31 mouse cellular contexts compared by ENCODE assay signal in the genomic region with DNA sequence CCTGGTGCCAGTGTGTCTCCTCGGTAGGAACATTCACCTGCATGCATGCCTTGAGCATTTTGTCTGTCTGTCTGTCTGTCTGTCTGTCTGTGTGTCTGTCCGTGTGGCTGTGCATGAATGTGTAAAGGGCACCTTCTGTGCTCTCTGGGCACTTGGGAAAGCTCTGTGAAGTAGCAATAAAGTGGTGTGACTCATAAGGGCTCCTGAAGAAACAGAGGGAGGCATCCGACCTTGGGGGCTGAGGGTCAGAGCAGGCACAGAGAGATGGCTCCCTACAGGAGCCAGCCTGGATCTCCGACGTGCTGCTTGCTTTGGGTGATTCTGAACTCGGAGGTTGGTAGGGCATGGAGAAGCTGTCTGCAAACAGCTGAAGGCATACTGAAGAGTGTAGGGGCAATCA. TPM values are rescaled to one million over a fixed set of nuclear protein-coding genes. Genes with fewer than 3 reads are reported as not detected.
A peak's percentile ranks its signal among the peaks of the same experiment; 100 is the strongest.
DNase-seq lines count a peak whose midpoint lies in the region; ATAC-seq and TF ChIP-seq lines count a peak whose summit lies in the region.
"Had no signal": no experiment of that assay in that cellular context is flagged by ENCODE, and none has a peak within 500 bp of the region (broad histone marks: within the 10 kb centered on the region; RNA-seq: fewer than 3 reads in every experiment).

No protein-coding gene starts in this region.

- no peak overlapping the region for H3K4me3 ChIP-seq in forebrain, embryonic 10.5 days
- H3K4me3 ChIP-seq in forebrain, embryonic 11.5 days (ENCODE audit: low read depth, low read length), result no peak overlapping the region
- no peak overlapping the region for H3K4me3 ChIP-seq in intestine, embryonic 16.5 days (ENCODE audit: low read length)
- H3K4me3 ChIP-seq in stomach, postnatal 0 days (ENCODE audit: low read depth, low read length), result no peak overlapping the region
- H3K4me3 ChIP-seq in kidney, embryonic 15.5 days (replicated peaks), result no peak overlapping the region
- H3K4me3 ChIP-seq: embryonic facial prominence, embryonic 12.5 days; erythroblast, embryonic 14.5 days; forebrain, embryonic 13.5 days; heart, embryonic 12.5 days; hindbrain, embryonic 15.5 days; layer of hippocampus, adult 2 months; liver, embryonic 12.5 days; neural tube, embryonic 12.5 days had no signal

- no peak for ATAC-seq in forebrain, embryonic 11.5 days (replicated peaks; ENCODE audit: low FRiP score)
- peak; percentile 55; the same call in 1 of the 2 replicates for ATAC-seq in intestine, embryonic 16.5 days
- ATAC-seq in stomach, postnatal 0 days (ENCODE audit: low FRiP score, low TSS enrichment), result no peak
- ATAC-seq in kidney, embryonic 15.5 days (replicated peaks; ENCODE audit: low FRiP score), result no peak
- ATAC-seq: forebrain, embryonic 13.5 days; inflammation-experienced regulatory T-cells, adult 6 months; liver, embryonic 12.5 days; liver, postnatal 0 days; midbrain, embryonic 16.5 days had no signal

- H3K4me1 ChIP-seq in forebrain, embryonic 10.5 days, result peaks cover 50% of the 10 kb centered on the region
- H3K4me1 ChIP-seq in forebrain, embryonic 11.5 days (replicated peaks; ENCODE audit: control insufficient read depth, insufficient read depth, low read length), result no peaks in the 10 kb centered on the region
- peaks cover 32% of the 10 kb centered on the region for H3K4me1 ChIP-seq in intestine, embryonic 16.5 days (ENCODE audit: control insufficient read depth, insufficient read depth, low read length)
- no peaks in the 10 kb centered on the region for H3K4me1 ChIP-seq in stomach, postnatal 0 days (replicated peaks; ENCODE audit: control insufficient read depth, insufficient read depth)
- H3K4me1 ChIP-seq in kidney, embryonic 15.5 days, result peaks cover 18% of the 10 kb centered on the region
- H3K4me1 ChIP-seq: hindbrain, embryonic 15.5 days had no signal

- no peaks in the 10 kb centered on the region for H3K9me3 ChIP-seq in forebrain, embryonic 10.5 days
- no peaks in the 10 kb centered on the region for H3K9me3 ChIP-seq in forebrain, embryonic 11.5 days (ENCODE audit: control insufficient read depth, low read length)
- H3K9me3 ChIP-seq in intestine, embryonic 16.5 days (ENCODE audit: control insufficient read depth, low read length), result no peaks in the 10 kb centered on the region
- no peaks in the 10 kb centered on the region for H3K9me3 ChIP-seq in stomach, postnatal 0 days (ENCODE audit: control insufficient read depth, low read length)
- no peaks in the 10 kb centered on the region for H3K9me3 ChIP-seq in kidney, embryonic 15.5 days (replicated peaks)
- H3K9me3 ChIP-seq: embryonic facial prominence, embryonic 12.5 days; forebrain, embryonic 13.5 days; heart, embryonic 12.5 days; hindbrain, embryonic 15.5 days; liver, embryonic 12.5 days; neural tube, embryonic 12.5 days had no signal

- 81% methylated on average over 6 of the region's 6 CpGs for WGBS in forebrain, embryonic 10.5 days
- WGBS in forebrain, embryonic 11.5 days, result 74% methylated on average over 6 of the region's 6 CpGs
- WGBS in intestine, embryonic 16.5 days, result 64% methylated on average over 6 of the region's 6 CpGs
- WGBS in stomach, postnatal 0 days, result 72% methylated on average over 6 of the region's 6 CpGs
- 65% methylated on average over 6 of the region's 6 CpGs for WGBS in kidney, embryonic 15.5 days

- peaks cover 4% of the 10 kb centered on the region; the same call in 1 of the 2 replicates for H3K36me3 ChIP-seq in forebrain, embryonic 10.5 days (replicated peaks)
- H3K36me3 ChIP-seq in forebrain, embryonic 11.5 days (ENCODE audit: control insufficient read depth, insufficient read depth, low read length), result no peaks in the 10 kb centered on the region
- H3K36me3 ChIP-seq in intestine, embryonic 16.5 days (ENCODE audit: control insufficient read depth, insufficient read depth, low read length), result peaks cover 4% of the 10 kb centered on the region; the same call in 1 of the 2 replicates
- H3K36me3 ChIP-seq in stomach, postnatal 0 days (ENCODE audit: control insufficient read depth, insufficient read depth, low read length), result no peaks in the 10 kb centered on the region
- no peaks in the 10 kb centered on the region for H3K36me3 ChIP-seq in kidney, embryonic 15.5 days
- H3K36me3 ChIP-seq: embryonic facial prominence, embryonic 12.5 days; liver, embryonic 12.5 days had no signal

- H3K9ac ChIP-seq in forebrain, embryonic 11.5 days (ENCODE audit: low read length), result no peak overlapping the region
- peak overlapping the region; percentile 35; the same call in 1 of the 2 replicates for H3K9ac ChIP-seq in intestine, embryonic 16.5 days (ENCODE audit: low read depth, low read length)
- no peak overlapping the region for H3K9ac ChIP-seq in stomach, postnatal 0 days (ENCODE audit: low read length)
- H3K9ac ChIP-seq in kidney, embryonic 15.5 days, result no peak overlapping the region
- H3K9ac ChIP-seq: embryonic facial prominence, embryonic 12.5 days; forebrain, embryonic 13.5 days; heart, embryonic 12.5 days; hindbrain, embryonic 15.5 days; liver, embryonic 12.5 days; liver, postnatal 0 days; neural tube, embryonic 12.5 days had no signal

- H3K4me2 ChIP-seq in forebrain, embryonic 11.5 days (ENCODE audit: low read depth, low read length, severe bottlenecking), result no peak overlapping the region
- H3K4me2 ChIP-seq in intestine, embryonic 16.5 days (ENCODE audit: low read depth, low read length), result no peak overlapping the region
- no peak overlapping the region for H3K4me2 ChIP-seq in stomach, postnatal 0 days (replicated peaks; ENCODE audit: low read depth)
- H3K4me2 ChIP-seq in kidney, embryonic 15.5 days, result no peak overlapping the region
- H3K4me2 ChIP-seq: embryonic facial prominence, embryonic 12.5 days; forebrain, embryonic 13.5 days; heart, embryonic 12.5 days; hindbrain, embryonic 15.5 days; liver, embryonic 12.5 days; midbrain, embryonic 11.5 days; neural tube, embryonic 12.5 days had no signal

- TF ChIP-seq EP300 in stomach, postnatal 0 days (optimal IDR thresholded peaks at IDR 0.05), result no peak

- DNase-seq in forebrain, embryonic 10.5 days (ENCODE audit: extremely low spot score, low spot score), result no peak
- no peak for DNase-seq in forebrain, embryonic 11.5 days (ENCODE audit: low spot score)
- DNase-seq in lung, postnatal 36 days, result peak; percentile 11
- no peak for DNase-seq in lung, adult 18-20 months
- DNase-seq in stomach, postnatal 0 days (ENCODE audit: low spot score), result no peak
- DNase-seq in kidney, adult 18-20 months, result no peak
- DNase-seq: B cell, adult 2 months; cerebellum, adult 11 months; cerebellum, adult 9-10 months; cerebellum, postnatal 36 days; gastrocnemius, postnatal 14 days; heart, adult 11 months; heart, postnatal 4 days; kidney, postnatal 25 days; left cerebral cortex, postnatal 4 days; liver, postnatal 0 days; lung, postnatal 14 days; thymus, postnatal 14 days had no signal

- 0 out of 2 replicates have a peak overlapping the region, but pooled peaks have one; percentile 4 for H3K27ac ChIP-seq in forebrain, embryonic 10.5 days
- H3K27ac ChIP-seq in forebrain, embryonic 11.5 days (ENCODE audit: low read depth, low read length), result no peak overlapping the region
- H3K27ac ChIP-seq in intestine, embryonic 16.5 days (ENCODE audit: low read length), result peak overlapping the region; percentile 27; the same call in 1 of the 2 replicates
- H3K27ac ChIP-seq in stomach, postnatal 0 days (replicated peaks), result peak overlapping the region; percentile 30; the same call in 1 of the 2 replicates
- no peak overlapping the region for H3K27ac ChIP-seq in kidney, embryonic 15.5 days
- H3K27ac ChIP-seq: embryonic facial prominence, embryonic 12.5 days; forebrain, embryonic 13.5 days; hindbrain, embryonic 15.5 days; layer of hippocampus, adult 2 months; liver, embryonic 12.5 days; neural tube, embryonic 12.5 days had no signal

- H3K27me3 ChIP-seq in forebrain, embryonic 10.5 days (ENCODE audit: poor library complexity, severe bottlenecking), result no peaks in the 10 kb centered on the region
- no peaks in the 10 kb centered on the region for H3K27me3 ChIP-seq in forebrain, embryonic 11.5 days (ENCODE audit: control insufficient read depth, insufficient read depth, low read length)
- H3K27me3 ChIP-seq in intestine, embryonic 16.5 days (replicated peaks; ENCODE audit: control insufficient read depth, insufficient read depth, low read length), result no peaks in the 10 kb centered on the region
- H3K27me3 ChIP-seq in stomach, postnatal 0 days (ENCODE audit: control insufficient read depth, insufficient read depth, low read length), result no peaks in the 10 kb centered on the region
- no peaks in the 10 kb centered on the region for H3K27me3 ChIP-seq in kidney, embryonic 15.5 days
- H3K27me3 ChIP-seq: embryonic facial prominence, embryonic 12.5 days; forebrain, embryonic 13.5 days; heart, embryonic 12.5 days; hindbrain, embryonic 15.5 days; neural tube, embryonic 12.5 days had no signal

- TF ChIP-seq CTCF in stomach, postnatal 0 days (IDR thresholded peaks at IDR 0.05; ENCODE audit: low read depth), result no peak

RNA-seq across cellular contexts. Expression of a gene that starts 21.3 kb away (rescaled TPM):
- polyA plus RNA-seq in forebrain, embryonic 10.5 days (2016; fragmentation: Nextera tagmentation; extraction: Ambion mirVana), result 12.7 and 15.9 TPM in 2 replicates
- polyA plus RNA-seq in forebrain, embryonic 11.5 days (2014; fragmentation: Nextera tagmentation; extraction: Ambion mirVana), result 18.6 and 19.1 TPM in 2 replicates
- 17.1 and 17.5 TPM in 2 replicates for polyA plus RNA-seq in intestine, embryonic 16.5 days (2015; fragmentation: Nextera tagmentation; extraction: Ambion mirVana)
- 8.1 and 9.1 TPM in 2 replicates for polyA plus RNA-seq in stomach, postnatal 0 days (2015; fragmentation: Nextera tagmentation; extraction: Ambion mirVana)
- polyA plus RNA-seq in kidney, embryonic 15.5 days (2015; fragmentation: Nextera tagmentation; extraction: Ambion mirVana), result 14.5 and 17.3 TPM in 2 replicates

RNA-seq across cellular contexts. Expression of a gene that starts 49.4 kb away (rescaled TPM):
- polyA plus RNA-seq in forebrain, embryonic 10.5 days (2016; fragmentation: Nextera tagmentation; extraction: Ambion mirVana), result 825 and 923 TPM in 2 replicates
- polyA plus RNA-seq in forebrain, embryonic 11.5 days (2014; fragmentation: Nextera tagmentation; extraction: Ambion mirVana), result 239 and 255 TPM in 2 replicates
- 903 and 983 TPM in 2 replicates for polyA plus RNA-seq in intestine, embryonic 16.5 days (2015; fragmentation: Nextera tagmentation; extraction: Ambion mirVana)
- polyA plus RNA-seq in stomach, postnatal 0 days (2015; fragmentation: Nextera tagmentation; extraction: Ambion mirVana), result 331 and 433 TPM in 2 replicates
- 1,575 and 1,603 TPM in 2 replicates for polyA plus RNA-seq in kidney, embryonic 15.5 days (2015; fragmentation: Nextera tagmentation; extraction: Ambion mirVana)
- polyA plus RNA-seq: inflammation-experienced regulatory T-cells, adult 6 months had no signal

Comparison
In these comparisons a context has a peak if more than half of its experiments do, and no peak if none do; other contexts are left out.
1. H3K27ac ChIP-seq: peak in forebrain, embryonic 10.5 days (single experiment), intestine, embryonic 16.5 days (single experiment) and stomach, postnatal 0 days (single experiment); none in forebrain, embryonic 11.5 days (single experiment) and kidney, embryonic 15.5 days (single experiment).